Mouse (Mus musculus) MN1 (cell line): ENCODE data around the gene Agt.

ENCODE experiments used
- DNase-seq: peaks from one replicate; pipeline ENCODE4 v3.0.0-alpha.2; 2016; ENCODE audit warnings: low spot score

Gene Agt

GRCm38 (mm10) chr8:124555113-124555750 lies 14.3 kb downstream of the Agt start:
- no peak for DNase-seq

DNA sequence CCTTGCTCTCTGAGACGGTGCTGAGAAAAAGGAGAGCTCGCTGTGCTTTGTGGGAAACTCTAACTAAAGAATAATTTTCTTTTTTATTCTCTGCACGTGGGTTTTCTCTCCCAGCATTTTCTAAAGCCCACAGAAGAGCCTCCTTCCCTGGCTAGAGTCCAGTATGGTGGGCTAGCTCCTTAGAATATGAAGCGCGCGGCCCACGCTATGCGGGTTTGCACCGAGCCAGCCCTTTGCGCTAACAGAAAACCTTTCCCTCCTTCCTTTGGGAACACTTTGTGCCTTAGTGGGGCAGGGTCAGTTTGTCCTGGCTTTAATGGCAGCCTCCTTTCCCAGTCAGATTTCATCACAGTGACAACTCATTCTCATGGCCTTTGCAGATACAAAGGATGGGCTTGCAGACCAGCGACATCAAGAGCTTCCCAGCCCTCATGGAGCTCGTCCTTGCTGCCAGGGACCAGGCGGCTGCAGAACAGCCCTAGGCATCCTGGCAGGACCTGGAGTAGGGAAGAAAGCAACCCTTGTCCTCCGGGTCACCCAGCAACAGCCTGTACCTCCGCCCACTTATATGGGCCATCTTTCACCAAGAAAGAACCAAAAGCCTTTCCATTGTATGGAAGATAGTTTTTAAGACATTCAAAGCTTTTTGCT lies 18.4 kb downstream of the Agt start:
- no peak for DNase-seq

- peak; percentile 57 for DNase-seq
Observed at GRCm38 (mm10) chr8:124548187-124548586, 21.3 kb downstream of the Agt start.

DNA sequence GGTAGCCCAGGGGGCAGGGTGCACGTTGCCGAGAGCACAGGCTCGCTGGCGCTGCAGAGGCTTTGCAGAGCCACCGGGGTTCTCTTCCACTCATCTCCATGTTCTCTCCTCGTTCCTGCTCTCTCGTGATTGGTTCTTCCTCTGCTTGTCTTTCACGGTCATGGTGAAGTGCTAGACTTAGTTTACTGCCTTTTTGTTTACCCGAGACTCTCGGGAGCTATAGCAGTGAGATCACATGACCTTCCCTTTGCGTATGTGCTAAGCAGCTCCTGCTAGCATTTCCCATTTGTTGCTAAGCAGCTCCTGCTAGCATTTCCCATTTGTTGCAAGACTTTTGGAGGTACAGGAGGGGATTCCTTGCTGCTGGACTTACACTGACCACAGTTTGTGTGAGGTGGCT lies 22.2 kb downstream of the Agt start:
- no peak for DNase-seq

GRCm38 (mm10) chr8:124546815-124547214 lies 22.7 kb downstream of the Agt start:
- no peak for DNase-seq

- no peak for DNase-seq
Observed at GRCm38 (mm10) chr8:124546371-124546770, 23.1 kb downstream of the Agt start.

GRCm38 (mm10) chr8:124543272-124543671 lies 26.2 kb downstream of the Agt start:
- DNase-seq, result no peak

DNA sequence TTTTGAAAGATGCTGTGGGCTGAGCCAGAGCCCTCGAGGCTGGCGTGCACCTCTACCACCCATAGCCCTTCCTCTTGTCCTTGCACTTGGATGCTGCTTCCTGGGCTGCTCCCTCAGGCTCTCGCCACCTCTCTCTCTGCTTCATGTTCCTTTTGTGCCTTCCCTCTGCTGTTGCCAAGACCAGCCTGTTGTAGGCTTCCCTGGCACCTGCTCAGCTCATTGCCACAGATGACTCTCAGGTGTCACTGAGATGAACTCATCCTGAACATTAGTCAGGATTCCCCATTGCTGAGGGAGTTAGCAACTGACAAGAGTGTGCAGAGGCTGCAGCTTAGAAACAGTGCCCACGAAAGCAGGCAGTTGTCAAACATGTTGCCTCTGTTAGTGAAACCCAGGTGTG lies 27.5 kb downstream of the Agt start:
- DNase-seq, result no peak

GRCm38 (mm10) chr8:124540906-124541305 lies 28.6 kb downstream of the Agt start:
- DNase-seq, result no peak

- no peak for DNase-seq
Observed at GRCm38 (mm10) chr8:124535451-124535850, 34.1 kb downstream of the Agt start.

- DNase-seq, result no peak
Observed at GRCm38 (mm10) chr8:124532626-124533025, 36.9 kb downstream of the Agt start.

DNA sequence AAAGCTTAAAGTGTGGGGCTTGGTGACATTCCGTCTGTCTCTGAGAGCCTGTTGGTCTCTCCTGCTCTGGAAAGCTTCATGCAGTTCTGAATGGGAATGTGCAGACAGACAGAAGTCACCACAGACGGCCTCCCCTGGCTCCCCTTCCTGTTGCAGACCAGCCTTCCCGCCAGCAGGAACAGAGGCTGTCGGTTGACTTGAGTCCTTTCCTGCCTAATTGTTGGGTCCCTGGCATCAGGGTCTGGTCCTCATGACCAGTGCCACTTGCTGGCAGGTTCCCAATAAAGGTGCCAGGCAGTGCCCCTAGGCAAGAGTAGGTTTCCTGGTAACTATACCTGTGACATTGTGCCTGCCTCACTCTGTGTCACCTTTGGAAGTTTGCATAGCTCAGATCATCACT lies 38.5 kb downstream of the Agt start:
- DNase-seq, result no peak

DNA sequence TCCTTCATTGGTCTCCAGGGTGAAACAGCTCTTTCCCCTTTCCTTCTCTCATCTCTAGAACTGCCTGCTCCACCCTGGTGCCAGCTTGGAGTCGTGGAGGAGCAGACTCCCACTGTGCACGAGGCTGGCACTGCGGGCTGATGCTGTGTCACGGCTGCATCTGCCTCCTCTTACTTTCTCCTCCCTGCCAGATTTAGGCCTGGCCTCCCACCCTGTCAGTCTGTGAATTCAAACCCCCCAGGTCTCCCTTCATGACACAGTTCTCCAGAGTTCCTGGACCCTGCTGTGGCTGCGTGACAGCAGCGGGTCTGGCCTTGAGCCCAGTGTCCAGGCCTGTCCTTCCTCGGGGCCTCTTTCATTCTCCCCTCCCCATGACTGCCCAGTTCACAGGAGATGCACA lies 39.0 kb downstream of the Agt start:
- DNase-seq, result no peak

DNA sequence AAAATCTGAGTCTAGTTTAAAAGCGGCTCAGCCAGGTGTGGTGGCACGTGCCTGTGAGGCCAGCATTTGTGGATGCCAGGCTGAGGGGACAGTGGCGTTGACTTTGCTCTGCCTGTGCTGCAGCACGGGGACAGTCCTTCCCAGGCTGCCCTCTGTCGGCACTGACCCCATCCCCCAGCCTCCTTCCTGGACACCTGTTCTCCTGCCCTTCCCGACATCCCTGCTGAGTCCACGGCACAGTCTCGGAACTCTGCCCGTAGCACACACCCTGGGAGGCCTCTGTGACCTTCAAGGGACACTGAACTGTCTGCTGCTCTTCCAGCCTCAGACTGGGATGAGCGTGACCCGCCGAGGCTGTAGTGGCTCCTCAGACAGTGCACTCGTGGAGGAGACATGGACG lies 39.4 kb downstream of the Agt start:
- no peak for DNase-seq

GRCm38 (mm10) chr8:124526261-124526660 lies 43.2 kb downstream of the Agt start:
- no peak for DNase-seq

DNA sequence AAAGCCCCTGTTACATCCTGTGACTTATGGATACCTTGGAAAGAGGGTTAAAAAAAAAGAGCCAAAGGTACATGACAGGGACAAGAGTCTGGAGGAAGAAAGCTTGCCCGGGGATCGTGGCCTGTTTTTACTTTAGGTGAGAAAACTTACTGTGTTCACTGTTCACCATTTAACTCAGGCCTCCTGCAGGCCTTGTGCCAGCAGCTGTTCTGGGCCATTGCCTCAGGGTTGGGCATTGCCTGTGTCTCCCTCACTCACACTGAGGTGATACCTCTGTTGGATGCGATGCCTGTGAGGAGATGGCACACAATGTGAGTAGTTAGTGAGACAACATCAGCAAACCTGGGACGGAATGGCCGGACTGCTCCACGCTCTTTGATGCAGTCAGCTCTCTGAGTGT lies 47.6 kb downstream of the Agt start:
- DNase-seq, result no peak

- DNase-seq, result peak; percentile 99
Observed at GRCm38 (mm10) chr8:124520249-124521080, 49.0 kb downstream of the Agt start, which contains the start of gene Cog2. TSS of gene Cog2 (plus strand) at chr8:124520767.

DNA sequence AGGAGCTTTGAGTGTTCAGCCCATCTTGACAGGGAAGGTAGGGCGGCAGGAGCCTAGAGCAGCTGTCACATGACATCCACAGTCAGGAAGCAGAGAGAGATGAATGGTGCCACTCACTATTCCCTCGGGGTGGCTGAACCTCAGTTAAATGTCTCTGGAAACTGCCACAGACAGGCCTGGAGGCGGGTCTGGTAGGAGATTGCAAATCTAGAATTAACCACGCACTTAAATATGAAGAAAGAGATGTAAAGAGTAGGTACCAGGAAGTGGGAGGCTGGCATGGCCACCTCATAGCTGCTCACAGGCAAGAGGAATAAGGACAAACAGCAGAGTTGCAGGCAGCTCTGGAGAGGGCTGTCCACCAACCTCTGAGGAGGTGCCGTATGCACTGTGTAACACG lies 52.4 kb downstream of the Agt start:
- DNase-seq, result no peak

DNA sequence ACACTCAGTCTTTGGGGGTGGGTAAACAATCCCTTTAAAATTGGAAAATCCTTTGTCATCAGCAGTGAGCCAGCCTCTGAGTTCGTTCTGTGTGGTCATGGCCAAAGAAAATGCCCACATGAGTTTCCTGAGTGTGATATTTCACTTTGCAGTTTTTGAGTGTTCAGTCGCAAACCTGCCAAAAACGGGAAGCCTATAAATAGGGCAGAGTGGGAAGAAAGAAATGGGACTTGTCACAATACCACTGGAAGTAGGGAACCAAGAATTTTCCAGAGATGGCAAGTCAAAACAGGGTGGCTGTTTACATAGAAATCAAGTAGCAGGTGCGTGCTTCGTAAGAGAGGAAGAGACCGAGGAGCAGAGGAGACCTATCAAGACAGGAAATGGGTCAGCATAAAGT lies 53.0 kb downstream of the Agt start:
- DNase-seq, result no peak

GRCm38 (mm10) chr8:124516039-124516438 lies 53.5 kb downstream of the Agt start:
- no peak for DNase-seq

DNA sequence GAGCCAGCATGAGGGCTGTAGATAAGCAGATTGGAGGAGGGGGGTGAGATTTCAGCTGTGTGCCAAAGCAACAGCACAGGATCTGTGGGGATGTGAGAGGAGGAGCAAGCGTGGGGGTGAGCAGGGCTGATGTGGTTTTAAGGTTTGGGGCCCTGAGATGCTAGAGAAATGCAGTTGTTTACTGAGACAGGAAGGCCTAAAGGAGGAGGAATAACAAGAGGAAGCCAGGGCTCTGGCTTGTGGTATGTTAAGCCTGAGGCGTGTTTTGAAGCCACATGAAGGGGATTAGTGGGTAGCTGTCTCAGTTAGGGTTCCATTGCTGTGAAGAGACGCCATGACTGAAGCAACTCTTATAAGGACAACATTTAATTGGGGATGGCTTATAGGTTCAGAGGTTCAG lies 60.4 kb downstream of the Agt start:
- no peak for DNase-seq

- no peak for DNase-seq
Observed at GRCm38 (mm10) chr8:124508321-124508695, 61.2 kb downstream of the Agt start.
